In genomic region chr11:6993731-6994130, GRCm38 (mm10) we compare ENCODE assay signal across 21 mouse cellular contexts.
DNase-seq lines count a peak whose midpoint lies in the region; ATAC-seq and TF ChIP-seq lines count a peak whose summit lies in the region.
"Had no signal": no experiment of that assay in that cellular context is flagged by ENCODE, and none has a peak within 500 bp of the region (broad histone marks: within the 10 kb centered on the region; RNA-seq: fewer than 3 reads in every experiment).

No protein-coding gene starts in this region.

- H3K9ac ChIP-seq in kidney, embryonic 14.5 days (ENCODE audit: low read depth, low read length) = no peak overlapping the region
- H3K9ac ChIP-seq: forebrain, embryonic 13.5 days; heart, embryonic 13.5 days; hindbrain, embryonic 12.5 days; hindbrain, embryonic 15.5 days had no signal

- peaks cover 3% of the 10 kb centered on the region for H3K4me1 ChIP-seq in kidney, adult 2 months (ENCODE audit: control insufficient read depth, insufficient read depth, low read length)
- peaks cover 14% of the 10 kb centered on the region for H3K4me1 ChIP-seq in kidney, embryonic 14.5 days (ENCODE audit: control insufficient read depth, insufficient read depth, low read length)
- H3K4me1 ChIP-seq: forebrain, embryonic 13.5 days; hindbrain, embryonic 12.5 days had no signal

- no peaks in the 10 kb centered on the region for H3K27me3 ChIP-seq in kidney, adult 2 months (replicated peaks; ENCODE audit: control insufficient read depth, insufficient read depth, low read length)
- H3K27me3 ChIP-seq in kidney, embryonic 14.5 days (ENCODE audit: control insufficient read depth, insufficient read depth, low read length) = no peaks in the 10 kb centered on the region
- H3K27me3 ChIP-seq: forebrain, embryonic 13.5 days; heart, embryonic 13.5 days; hindbrain, embryonic 12.5 days; hindbrain, embryonic 15.5 days had no signal

- no peak for TF ChIP-seq POLR2A in kidney, adult 2 months (IDR thresholded peaks at IDR 0.05; ENCODE audit: low read depth, low read length)

- peak; percentile 61 for DNase-seq in heart, adult 11 months
- DNase-seq in heart, postnatal 36 days = no peak
- DNase-seq in kidney, adult 2 months = peak; percentile 75
- peak; percentile 13 for DNase-seq in kidney, postnatal 14 days
- DNase-seq in kidney, postnatal 10 days = no peak
- no peak for DNase-seq in right cerebral cortex, adult 2 months (ENCODE audit: low spot score in 2 of 2)
- DNase-seq: adrenal gland, adult 8-10 months; adrenal gland, postnatal 25 days; cerebellum, adult 9-10 months; cerebellum, postnatal 14 days; gastrocnemius, postnatal 10 days; gastrocnemius, postnatal 36 days; heart, postnatal 14 days had no signal

- intact Hi-C loops in heart, postnatal 36 days (cut with DNase I) = no loop called here

- no peak overlapping the region for H3K4me2 ChIP-seq in kidney, embryonic 14.5 days (replicated peaks; ENCODE audit: low read depth, low read length)
- H3K4me2 ChIP-seq: forebrain, embryonic 13.5 days; hindbrain, embryonic 12.5 days; hindbrain, embryonic 15.5 days had no signal

- H3K9me3 ChIP-seq in kidney, embryonic 14.5 days (ENCODE audit: control insufficient read depth, low read length) = no peaks in the 10 kb centered on the region
- H3K9me3 ChIP-seq: forebrain, embryonic 10.5 days; forebrain, embryonic 13.5 days; heart, embryonic 13.5 days; hindbrain, embryonic 12.5 days; hindbrain, embryonic 15.5 days had no signal

- TF ChIP-seq CTCF in kidney, adult 2 months (conservative IDR thresholded peaks at IDR 0.05; ENCODE audit: insufficient read depth, insufficient read length, low read depth, low read length) = no peak

- H3K36me3 ChIP-seq in kidney, adult 2 months (ENCODE audit: control insufficient read depth, insufficient read depth, low read length) = no peaks in the 10 kb centered on the region
- no peaks in the 10 kb centered on the region for H3K36me3 ChIP-seq in kidney, embryonic 14.5 days (ENCODE audit: control insufficient read depth, insufficient read depth, low read length)
- H3K36me3 ChIP-seq: forebrain, embryonic 10.5 days; heart, embryonic 13.5 days; hindbrain, embryonic 12.5 days; hindbrain, embryonic 15.5 days had no signal

- H3K4me3 ChIP-seq in kidney, adult 2 months (ENCODE audit: insufficient read depth, low read depth, low read length) = no peak overlapping the region
- no peak overlapping the region for H3K4me3 ChIP-seq in kidney, embryonic 14.5 days (ENCODE audit: low read length)
- H3K4me3 ChIP-seq: forebrain, embryonic 10.5 days; forebrain, embryonic 13.5 days; heart, embryonic 13.5 days; hindbrain, embryonic 12.5 days; hindbrain, embryonic 15.5 days had no signal

- no peak overlapping the region for H3K27ac ChIP-seq in kidney, adult 2 months (ENCODE audit: insufficient read depth, low read depth, low read length)
- H3K27ac ChIP-seq in kidney, embryonic 14.5 days (ENCODE audit: low read depth, low read length) = no peak overlapping the region
- H3K27ac ChIP-seq: forebrain, embryonic 10.5 days; forebrain, embryonic 13.5 days; heart, embryonic 13.5 days; hindbrain, embryonic 12.5 days; hindbrain, embryonic 15.5 days had no signal

- ATAC-seq in kidney, embryonic 14.5 days (ENCODE audit: low FRiP score, low TSS enrichment) = no peak
- ATAC-seq: activated CD4-positive, CD25-positive, alpha-beta regulatory T cell, adult 4 months; forebrain, embryonic 13.5 days; forebrain, embryonic 16.5 days had no signal

- WGBS in kidney, adult 2 months = 55% methylated on average over 2 of the region's 2 CpGs
- 89% methylated on average over 2 of the region's 2 CpGs for WGBS in kidney, embryonic 14.5 days

Comparison
In these comparisons a context has a peak if more than half of its experiments do, and no peak if none do; other contexts are left out.
1. DNase-seq: peak in heart, adult 11 months (single experiment), kidney, adult 2 months (single experiment) and kidney, postnatal 14 days (single experiment); none in heart, postnatal 36 days (0 of 2), kidney, postnatal 10 days (single experiment) and right cerebral cortex, adult 2 months (0 of 2).